Mouse (Mus musculus) hindbrain, embryonic 12.5 days (tissue): ENCODE data around the gene Ero1l. TPM values are rescaled to one million over a fixed set of nuclear protein-coding genes. Genes with fewer than 3 reads are reported as not detected.

Source experiments
- ATAC-seq: fragments of 200-750 bp; cut with Nextera tagmentation; 2 replicates; pipeline ENCODE4 v1.8.0; 2017; ENCODE audit warnings: moderate TSS enrichment; ENCODE audit not compliant: low FRiP score
- H3K27ac ChIP-seq: fragments of 300-500 bp; sonication (generic); 2 replicates; pipeline ENCODE4 v1.5.1; 2016; ENCODE audit warnings: mild to moderate bottlenecking
- H3K27me3 ChIP-seq: fragments of 300-500 bp; sonication (generic); 2 replicates; pipeline ENCODE4 v1.6.1; 2016; ENCODE audit warnings: mild to moderate bottlenecking
- H3K36me3 ChIP-seq: fragments of 300-500 bp; sonication (generic); 2 replicates; pipeline ENCODE4 v1.6.1; 2016; ENCODE audit warnings: mild to moderate bottlenecking
- H3K4me1 ChIP-seq: fragments of 300-500 bp; sonication (generic); 2 replicates; pipeline ENCODE4 v1.6.1; 2016
- H3K4me2 ChIP-seq: fragments of 300-500 bp; sonication (generic); replicated peaks from 2 replicates; pipeline ENCODE4 v1.6.1; 2016; ENCODE audit warnings: mild to moderate bottlenecking
- H3K4me3 ChIP-seq: fragments of 300-500 bp; sonication (generic); 2 replicates; pipeline ENCODE4 v1.5.1; 2016; ENCODE audit warnings: mild to moderate bottlenecking
- H3K9ac ChIP-seq: fragments of 300-500 bp; sonication (generic); 2 replicates; pipeline ENCODE4 v1.6.1; 2016; ENCODE audit warnings: mild to moderate bottlenecking, moderate library complexity
- H3K9me3 ChIP-seq: fragments of 300-500 bp; sonication (generic); replicated peaks from 2 replicates; pipeline ENCODE4 v1.6.1; 2016; ENCODE audit warnings: mild to moderate bottlenecking
- WGBS: fragments of 180-500 bp; shearing (Covaris S2); methylation state at CpG from one replicate; pipeline ENCODE4 v1.1.7; 2016; 5-methylcytosine and 5-hydroxymethylcytosine counted together
- polyA plus RNA-seq: library from polyadenylated mRNA; unstranded; fragments of >200 nt; fragmentation: Nextera tagmentation; extraction: Ambion mirVana; gene quantifications from 2 replicates; pipeline ENCODE4 v1.2.1, GENCODE M21; 2016

The Ero1l gene
- 40.9 and 41.2 TPM in 2 replicates for polyA plus RNA-seq

GRCm38 (mm10) chr14:45318426-45319236, at the start of gene Ero1l:
Ero1l (minus strand) TSS chr14:45318771.
- 3% methylated on average over 45 of the region's 74 CpGs for WGBS
- peak; percentile 97 for ATAC-seq

GRCm38 (mm10) chr14:45365196-45365587, 46.6 kb upstream of the Ero1l start:
- H3K4me1 ChIP-seq = no peaks in the 10 kb centered on the region
- ATAC-seq = no peak
- H3K27ac ChIP-seq = no peak overlapping the region
- H3K4me2 ChIP-seq = no peak overlapping the region
- H3K4me3 ChIP-seq = no peak overlapping the region
- no peaks in the 10 kb centered on the region for H3K27me3 ChIP-seq
- no peak overlapping the region for H3K9ac ChIP-seq
- 84% methylated on average over 6 of the region's 6 CpGs for WGBS
- no peaks in the 10 kb centered on the region for H3K9me3 ChIP-seq
- peaks cover 10% of the 10 kb centered on the region for H3K36me3 ChIP-seq

More at GRCm38 (mm10) chr14:45318426-45319236, at the start of gene Ero1l:
- Histone ChIP-seq H3K27me3 (no peaks in the 10 kb centered on the region), H3K4me2 (peak within 1 kb of the TSS; percentile 60), H3K9me3 (no peaks in the 10 kb centered on the region), H3K4me3 (peak within 1 kb of the TSS; percentile 89), H3K9ac (peak within 1 kb of the TSS; percentile 95), H3K27ac (peak within 1 kb of the TSS; percentile 95), H3K4me1 (peaks cover 8% of the 10 kb centered on the region; the same call in 1 of the 2 replicates), H3K36me3 (no peaks in the 10 kb centered on the region)

- no peaks in the 10 kb centered on the region for H3K4me1 ChIP-seq
Measured at GRCm38 (mm10) chr14:45364211-45365195, 45.9 kb upstream of the Ero1l start.

GRCm38 (mm10) chr14:45350931-45351859, 32.6 kb upstream of the Ero1l start, which contains the start of gene Styx:
Styx (plus strand) TSS chr14:45351093.
- Histone ChIP-seq H3K4me2 (peak within 1 kb of the TSS; percentile 77), H3K4me1 (peaks cover 6% of the 10 kb centered on the region), H3K27ac (peak within 1 kb of the TSS; percentile 78), H3K9me3 (no peaks in the 10 kb centered on the region), H3K4me3 (peak within 1 kb of the TSS; percentile 72), H3K36me3 (peaks cover 17% of the 10 kb centered on the region), H3K9ac (peak within 1 kb of the TSS; percentile 75), H3K27me3 (no peaks in the 10 kb centered on the region)
- peak; percentile 98 for ATAC-seq
- under 1% methylated on average over 75 of the region's 93 CpGs for WGBS

More at GRCm38 (mm10) chr14:45364211-45365195, 45.9 kb upstream of the Ero1l start:
- Histone ChIP-seq H3K4me3 (no peak overlapping the region), H3K27me3 (no peaks in the 10 kb centered on the region), H3K27ac (no peak overlapping the region), H3K36me3 (peaks cover 4% of the 10 kb centered on the region), H3K9me3 (no peaks in the 10 kb centered on the region), H3K9ac (no peak overlapping the region), H3K4me2 (no peak overlapping the region)
- 77% methylated on average over 16 of the region's 16 CpGs for WGBS
- no peak for ATAC-seq

GRCm38 (mm10) chr14:45329589-45330181, 11.1 kb upstream of the Ero1l start, which contains the start of gene Psmc6:
Psmc6 (plus strand) TSS chr14:45329788.
- WGBS = under 1% methylated on average over 44 of the region's 44 CpGs
- Histone ChIP-seq H3K9ac (peak within 1 kb of the TSS; percentile 80), H3K36me3 (peaks cover 25% of the 10 kb centered on the region), H3K27me3 (no peaks in the 10 kb centered on the region), H3K9me3 (no peaks in the 10 kb centered on the region), H3K27ac (peak within 1 kb of the TSS; percentile 94), H3K4me3 (peak within 1 kb of the TSS; percentile 61), H3K4me2 (peak within 1 kb of the TSS; percentile 60), H3K4me1 (peaks cover 11% of the 10 kb centered on the region)
- peak; percentile 99 for ATAC-seq

- H3K4me3 ChIP-seq = peak overlapping the region; percentile 61
- H3K4me1 ChIP-seq = peaks cover 11% of the 10 kb centered on the region
- no peaks in the 10 kb centered on the region for H3K27me3 ChIP-seq
- H3K4me2 ChIP-seq = peak overlapping the region; percentile 60
- H3K9ac ChIP-seq = no peak overlapping the region
- no peaks in the 10 kb centered on the region for H3K9me3 ChIP-seq
- H3K27ac ChIP-seq = no peak overlapping the region; the same call in 1 of the 2 replicates
- WGBS = 17% methylated on average over 8 of the region's 8 CpGs
- ATAC-seq = peak; percentile 36
- H3K36me3 ChIP-seq = peaks cover 22% of the 10 kb centered on the region
Measured at GRCm38 (mm10) chr14:45329018-45329588, 10.5 kb upstream of the Ero1l start.

- peaks cover 19% of the 10 kb centered on the region for H3K36me3 ChIP-seq
- no peaks in the 10 kb centered on the region for H3K9me3 ChIP-seq
- H3K4me1 ChIP-seq = peaks cover 11% of the 10 kb centered on the region
- no peak overlapping the region for H3K4me2 ChIP-seq
- H3K4me3 ChIP-seq = no peak overlapping the region
- ATAC-seq = no peak
- H3K27ac ChIP-seq = no peak overlapping the region
- no peaks in the 10 kb centered on the region for H3K27me3 ChIP-seq
- 91% methylated on average over 4 of the region's 4 CpGs for WGBS
- no peak overlapping the region for H3K9ac ChIP-seq
Measured at GRCm38 (mm10) chr14:45328072-45328713, 9.6 kb upstream of the Ero1l start.

- no peak overlapping the region for H3K9ac ChIP-seq
- H3K4me1 ChIP-seq = 0 out of 2 replicates have a peak, but pooled peaks cover 3% of the 10 kb centered on the region
- no peak overlapping the region for H3K4me2 ChIP-seq
- H3K27ac ChIP-seq = no peak overlapping the region
- H3K27me3 ChIP-seq = no peaks in the 10 kb centered on the region
- H3K36me3 ChIP-seq = no peaks in the 10 kb centered on the region
- no peak overlapping the region for H3K4me3 ChIP-seq
- no peaks in the 10 kb centered on the region for H3K9me3 ChIP-seq
- no peak for ATAC-seq
Measured at GRCm38 (mm10) chr14:45325471-45325870, 6.9 kb upstream of the Ero1l start.

- no peak overlapping the region for H3K9ac ChIP-seq
Measured at GRCm38 (mm10) chr14:45323320-45323719, 4.7 kb upstream of the Ero1l start.

GRCm38 (mm10) chr14:45322450-45322849, 3.9 kb upstream of the Ero1l start:
- Histone ChIP-seq H3K9me3 (no peaks in the 10 kb centered on the region), H3K9ac (no peak overlapping the region), H3K4me3 (no peak overlapping the region), H3K4me1 (peaks cover 6% of the 10 kb centered on the region; the same call in 1 of the 2 replicates), H3K4me2 (no peak overlapping the region), H3K27me3 (no peaks in the 10 kb centered on the region), H3K27ac (no peak overlapping the region), H3K36me3 (no peaks in the 10 kb centered on the region)
- WGBS = 91% methylated on average over 2 of the region's 2 CpGs
- ATAC-seq = no peak

More at GRCm38 (mm10) chr14:45323320-45323719, 4.7 kb upstream of the Ero1l start:
- peaks cover 5% of the 10 kb centered on the region; the same call in 1 of the 2 replicates for H3K4me1 ChIP-seq
- no peaks in the 10 kb centered on the region for H3K27me3 ChIP-seq
- H3K9me3 ChIP-seq = no peaks in the 10 kb centered on the region
- H3K4me3 ChIP-seq = no peak overlapping the region
- H3K27ac ChIP-seq = no peak overlapping the region
- no peak for ATAC-seq
- WGBS = 82% methylated on average over 3 of the region's 3 CpGs
- no peaks in the 10 kb centered on the region for H3K36me3 ChIP-seq
- no peak overlapping the region for H3K4me2 ChIP-seq
